8 mouse cellular contexts compared by ENCODE assay signal in genomic region chr17:27028909-27029308, GRCm38 (mm10). TPM values are rescaled to one million over a fixed set of nuclear protein-coding genes. Genes with fewer than 3 reads are reported as not detected.
A peak's percentile ranks its signal among the peaks of the same experiment; 100 is the strongest.
DNase-seq lines count a peak whose midpoint lies in the region; ATAC-seq and TF ChIP-seq lines count a peak whose summit lies in the region.

Gene Bak1, minus strand, starts transcription at chr17:27029009.

- 54% methylated on average over 3 of the region's 4 CpGs for WGBS in heart, embryonic 11.5 days (ENCODE audit: insufficient replicate concordance)

- peak within 1 kb of the TSS; percentile 98 for H3K9ac ChIP-seq in heart, embryonic 11.5 days (ENCODE audit: low read depth, low read length)

- no peak for DNase-seq in layer of hippocampus, adult 8-10 months (ENCODE audit: low spot score in 2 of 2)
- DNase-seq in layer of hippocampus, adult 11-12 months (ENCODE audit: low spot score), result no peak
- no peak for DNase-seq in left cerebral cortex, postnatal 10 days (ENCODE audit: extremely low spot score in 1 of 2, low spot score in 2 of 2)
- DNase-seq in yolk sac, embryonic 10.5 days (ENCODE audit: low spot score), result no peak
- DNase-seq in c-Kit-positive CD71-positive TER-119-positive erythroid progenitor cells, embryonic 14.5 days (ENCODE audit: low spot score), result no peak

- H3K27ac ChIP-seq in cortical plate, adult 2 months (ENCODE audit: insufficient read depth, low read length), result peak within 1 kb of the TSS; percentile 85
- peak within 1 kb of the TSS; percentile 77 for H3K27ac ChIP-seq in heart, embryonic 11.5 days (ENCODE audit: low read depth, low read length)

- H3K4me3 ChIP-seq in cortical plate, adult 2 months (ENCODE audit: insufficient read depth, low read length), result peak within 1 kb of the TSS; percentile 90
- H3K4me3 ChIP-seq in heart, embryonic 11.5 days (ENCODE audit: low read depth, low read length), result peak within 1 kb of the TSS; percentile 79

- H3K27me3 ChIP-seq in heart, embryonic 11.5 days (ENCODE audit: control insufficient read depth, insufficient read depth, low read length), result no peaks in the 10 kb centered on the region

- H3K4me1 ChIP-seq in cortical plate, adult 2 months (ENCODE audit: control insufficient read depth, insufficient read depth, low read length), result no peaks in the 10 kb centered on the region
- peaks cover 12% of the 10 kb centered on the region for H3K4me1 ChIP-seq in heart, embryonic 11.5 days (ENCODE audit: control insufficient read depth, insufficient read depth, low read length)

- H3K36me3 ChIP-seq in heart, embryonic 11.5 days (ENCODE audit: control insufficient read depth, insufficient read depth, low read length), result peaks cover 6% of the 10 kb centered on the region

- TF ChIP-seq CTCF in cortical plate, adult 2 months (IDR thresholded peaks at IDR 0.05; ENCODE audit: extremely low read depth, insufficient read depth, low read length), result no peak

- intact Hi-C loops in left cerebral cortex, postnatal 10 days (cut with DNase I), result loop anchor here (5.0 kb wide), 1 partner anchor 92 kb away; the partner anchor contains the start of gene Cuta

- no peak for TF ChIP-seq POLR2A in cortical plate, adult 2 months (IDR thresholded peaks at IDR 0.05; ENCODE audit: extremely low read depth, insufficient read depth, low read length)

- no peaks in the 10 kb centered on the region for H3K9me3 ChIP-seq in heart, embryonic 11.5 days (replicated peaks; ENCODE audit: control insufficient read depth, low read length)

- peak within 1 kb of the TSS; percentile 90 for H3K4me2 ChIP-seq in heart, embryonic 11.5 days

- no peak for ATAC-seq in heart, embryonic 11.5 days (replicated peaks; ENCODE audit: insufficient number of reproducible peaks, low FRiP score, low TSS enrichment)
- no peak for ATAC-seq in monocyte, adult 5-6 weeks (replicated peaks; ENCODE audit: insufficient number of reproducible peaks, low FRiP score, low TSS enrichment, poor library complexity, severe bottlenecking)

RNA-seq across cellular contexts. Expression of gene Bak1, which starts in this region (rescaled TPM):
- 10 to 100 TPM; 11.6 to 15.9 (median 13.7) TPM for total RNA-seq in layer of hippocampus, adult 8-10 months (2022)
- 17.3 and 19.3 TPM in 2 replicates for polyA plus RNA-seq in cortical plate, adult 2 months (2012; rRNA removed)
- 11.0 and 11.4 TPM in 2 replicates for polyA plus RNA-seq in heart, embryonic 11.5 days (2014; fragmentation: Nextera tagmentation; extraction: Ambion mirVana)
- total RNA-seq in left cerebral cortex, postnatal 10 days (2021), result 10 to 100 TPM; 29.7 to 32.1 TPM
- total RNA-seq in monocyte, adult 5-6 weeks (2017), result 39.5 to 56.8 TPM (median 45.8 TPM) in 3 replicates
